Mouse (Mus musculus) adipocyte (in vitro differentiated cells): Measurements from ENCODE around the gene Myl4.

Source experiments
- DNase-seq: peaks from one replicate; pipeline ENCODE4 v3.0.0-alpha.2; 2016; ENCODE audit warnings: low spot score

Myl4 gene

DNA sequence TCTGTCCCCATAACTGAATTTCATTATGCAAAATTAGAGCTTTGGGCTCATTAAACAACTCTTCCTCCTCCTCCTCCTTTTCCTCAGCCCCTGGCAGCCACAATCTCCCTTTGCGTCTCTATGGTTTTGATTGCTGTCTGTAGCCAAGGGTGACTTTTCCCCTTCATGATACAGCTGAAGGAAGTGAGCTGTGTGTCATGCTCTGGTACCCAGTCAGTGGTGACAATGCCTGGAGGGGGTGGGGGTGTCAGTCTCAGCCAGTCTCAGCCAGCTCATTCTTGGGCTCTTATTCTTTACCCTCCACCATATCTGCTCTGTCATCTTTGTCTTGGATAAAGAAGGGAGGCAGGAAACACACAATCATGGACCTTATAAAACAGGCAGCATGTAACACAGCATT is 80.8 kb downstream of the Myl4 start:
- DNase-seq = no peak

DNA sequence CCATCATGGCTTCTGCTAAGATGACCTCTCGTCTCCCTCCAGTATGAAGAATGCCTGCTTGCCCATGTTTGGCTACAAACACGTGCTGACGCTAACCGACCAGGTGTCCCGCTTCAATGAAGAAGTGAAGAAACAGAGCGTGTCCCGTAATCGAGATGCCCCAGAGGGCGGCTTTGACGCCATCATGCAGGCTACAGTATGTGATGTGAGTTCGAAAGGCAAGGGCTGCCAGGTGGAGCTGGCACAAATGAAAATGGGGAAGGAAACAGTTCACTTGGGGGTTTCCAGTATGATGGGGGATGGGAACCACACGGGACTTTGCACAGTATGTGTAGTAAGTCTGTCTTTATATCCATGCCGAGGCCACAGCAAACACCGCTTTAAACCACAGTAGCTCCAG is 86.5 kb downstream of the Myl4 start:
- no peak for DNase-seq

DNA sequence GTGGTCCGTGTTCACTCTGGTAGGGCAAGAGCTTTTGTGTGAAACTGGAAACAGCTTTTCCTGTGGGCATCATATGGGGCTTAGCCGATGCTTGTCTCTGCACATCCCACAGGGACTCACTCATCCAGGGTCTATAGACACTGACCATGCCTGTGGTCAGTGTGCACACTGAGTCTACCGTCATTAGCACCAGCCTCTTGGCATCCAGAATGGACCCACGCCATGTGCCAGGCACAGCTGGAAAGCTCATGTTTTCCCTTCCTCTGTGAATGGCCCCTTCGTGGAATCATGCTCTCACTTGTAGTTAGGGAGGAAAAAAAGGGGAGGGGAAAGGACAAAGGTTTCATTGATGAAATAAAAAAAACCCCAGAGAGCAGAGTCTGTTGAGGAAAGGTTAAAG is 87.5 kb downstream of the Myl4 start:
- no peak for DNase-seq

DNA sequence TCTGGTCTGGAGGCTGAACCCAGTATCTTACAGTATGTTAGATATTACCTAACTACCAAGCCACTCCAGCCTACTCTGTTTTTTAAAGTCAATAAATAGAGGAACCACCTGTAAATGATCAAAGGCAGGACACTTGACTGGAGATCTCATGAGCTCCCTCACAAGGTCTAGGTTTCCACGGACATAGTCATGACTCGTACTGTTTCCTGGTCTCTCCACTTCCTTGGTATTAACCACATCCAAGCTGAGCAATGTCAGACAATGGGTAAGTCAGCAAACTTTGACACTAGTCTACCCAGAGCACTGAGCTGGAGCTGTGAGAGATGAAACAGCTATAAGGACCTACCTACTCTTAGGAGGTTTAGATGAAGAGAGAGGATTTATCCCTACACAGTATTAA is 88.4 kb downstream of the Myl4 start:
- no peak for DNase-seq

GRCm38 (mm10) chr11:104639634-104640033 is 89.2 kb downstream of the Myl4 start:
- DNase-seq = no peak

DNA sequence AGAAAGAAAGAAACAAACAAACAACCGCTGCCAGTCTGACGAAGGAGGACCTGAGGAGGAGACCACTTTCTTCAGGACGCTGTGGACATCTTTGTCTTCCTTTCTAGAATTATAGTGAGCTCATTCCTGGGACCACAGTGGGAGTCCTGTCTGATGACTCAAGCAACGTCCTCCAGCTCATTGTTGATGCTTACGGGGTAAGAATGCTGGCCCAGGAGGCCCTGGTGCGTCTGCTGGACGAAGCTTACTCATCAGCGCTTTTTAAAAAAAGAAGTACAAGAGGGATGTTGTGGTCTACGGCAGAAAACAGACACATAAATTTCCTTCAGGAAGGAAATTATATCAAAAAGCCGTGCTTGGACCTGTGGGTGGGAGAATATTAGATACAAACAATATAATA is 90.4 kb downstream of the Myl4 start:
- DNase-seq = no peak

- DNase-seq = no peak
Observed at GRCm38 (mm10) chr11:104643236-104643635, 92.8 kb downstream of the Myl4 start.
